Mouse (Mus musculus) urinary bladder, adult 18-20 months (tissue): Measurements from ENCODE around the gene St3gal3.
A peak's percentile ranks its signal among the peaks of the same experiment; 100 is the strongest.

Source experiments
- DNase-seq, 2 experiments: peaks; one replicate each; pipeline ENCODE4 v3.0.0; 2022; ENCODE audit warnings: low spot score in 2 of 2, mixed read lengths in 2 of 2

Gene St3gal3

GRCm38 (mm10) chr4:117986766-117987165 lies 147.9 kb downstream of the St3gal3 start:
- DNase-seq: no peak

GRCm38 (mm10) chr4:117984993-117985587 lies 149.6 kb downstream of the St3gal3 start:
- no peak for DNase-seq

GRCm38 (mm10) chr4:117984206-117984605 lies 150.5 kb downstream of the St3gal3 start:
- DNase-seq: no peak

- DNase-seq: peak in 1 of 2 experiments; percentile 79
These were observed 152.0 kb downstream of the St3gal3 start for GRCm38 (mm10) chr4:117982706-117983105.

- no peak for DNase-seq
These were observed 153.2 kb downstream of the St3gal3 start for GRCm38 (mm10) chr4:117981518-117981917.

- DNase-seq: no peak
These were observed 154.6 kb downstream of the St3gal3 start for GRCm38 (mm10) chr4:117980161-117980560.

GRCm38 (mm10) chr4:117979181-117979580 lies 155.5 kb downstream of the St3gal3 start:
- DNase-seq: peak in 1 of 2 experiments; percentile 83

GRCm38 (mm10) chr4:117978282-117978681 lies 156.4 kb downstream of the St3gal3 start:
- no peak for DNase-seq

GRCm38 (mm10) chr4:117977841-117978240 lies 156.9 kb downstream of the St3gal3 start:
- DNase-seq: no peak

- DNase-seq: no peak
These were observed 157.3 kb downstream of the St3gal3 start for GRCm38 (mm10) chr4:117977371-117977770.

GRCm38 (mm10) chr4:117975820-117976219 lies 158.9 kb downstream of the St3gal3 start:
- no peak for DNase-seq

GRCm38 (mm10) chr4:117974719-117975118 lies 160.0 kb downstream of the St3gal3 start:
- peak in 1 of 2 experiments; percentile 47 for DNase-seq

- DNase-seq: peak in 1 of 2 experiments; percentile 70
These were observed 161.7 kb downstream of the St3gal3 start for GRCm38 (mm10) chr4:117972999-117973398.

- peak in 1 of 2 experiments; percentile 76 for DNase-seq
These were observed 170.2 kb downstream of the St3gal3 start for GRCm38 (mm10) chr4:117964346-117965025.

GRCm38 (mm10) chr4:117957492-117957891 lies 177.2 kb downstream of the St3gal3 start:
- DNase-seq: no peak

- DNase-seq: no peak
These were observed 187.2 kb downstream of the St3gal3 start for GRCm38 (mm10) chr4:117947493-117947892.

GRCm38 (mm10) chr4:117946639-117947305 lies 187.9 kb downstream of the St3gal3 start:
- DNase-seq: peak in 1 of 2 experiments; percentile 46

GRCm38 (mm10) chr4:117943317-117943716 lies 191.4 kb downstream of the St3gal3 start:
- DNase-seq: no peak

- no peak for DNase-seq
These were observed 197.8 kb downstream of the St3gal3 start for GRCm38 (mm10) chr4:117936964-117937363.

GRCm38 (mm10) chr4:117934081-117934480 lies 200.6 kb downstream of the St3gal3 start:
- no peak for DNase-seq

GRCm38 (mm10) chr4:117933248-117933647 lies 201.5 kb downstream of the St3gal3 start:
- no peak for DNase-seq

- DNase-seq: peak; percentile 67 to 75
These were observed 205.3 kb downstream of the St3gal3 start, which contains the start of gene Artn for GRCm38 (mm10) chr4:117929391-117929881. Gene Artn (minus strand): TSS chr4:117929763.
